Mouse (Mus musculus) gastrocnemius, postnatal 36 days (tissue): ENCODE measurements around the gene Klra8. TPM values are rescaled to one million over a fixed set of nuclear protein-coding genes. Genes with fewer than 3 reads are reported as not detected.
"Not testable (repeated sequence)": the region's sequence is repeated elsewhere in the genome, so short reads cannot be mapped to it uniquely, and the experiment has no call there.

Experiments used
- DNase-seq, 2 experiments: peaks; one replicate each; pipeline ENCODE4 v3.0.0; 2022
- intact Hi-C: fragments of 180-260 bp; cut with DNase I; formaldehyde crosslinking; loops from one replicate; pipeline ENCODE4 v1.15.1; 2025
- long read RNA-seq, 2 experiments: library from polyadenylated mRNA; stranded (forward); transcript quantifications; one replicate each; pipeline ENCODE4 v2.0.0; 2021
- total RNA-seq, 2 experiments: library from RNA; stranded (reverse); gene quantifications; 2 replicates each; pipeline ENCODE4 v1.2.3; 2021

Gene Klra8
- not detected for total RNA-seq
- long read RNA-seq, experiment 1: 0 reads
- long read RNA-seq, experiment 2: 0 reads

- intact Hi-C loops, DNase-seq: not testable (repeated sequence)
Observed at GRCm38 (mm10) chr6:130129798-130130197, at the start of gene Klra8. Gene Klra8, minus strand, starts transcription at chr6:130129898.

GRCm38 (mm10) chr6:130110485-130110884 is 19.2 kb downstream of the Klra8 start:
- no peak for DNase-seq
- intact Hi-C loops: no loop called here

GRCm38 (mm10) chr6:130102743-130103142 is 27.0 kb downstream of the Klra8 start:
- intact Hi-C loops, DNase-seq: not testable (repeated sequence)

- intact Hi-C loops: no loop called here
- no peak for DNase-seq
Observed at GRCm38 (mm10) chr6:130092336-130092948, 37.3 kb downstream of the Klra8 start.

- intact Hi-C loops: loop anchor here (5.0 kb wide), 1 partner anchor 240 kb away; no protein-coding TSS in a partner anchor
- DNase-seq: not testable (repeated sequence)
Observed at GRCm38 (mm10) chr6:130067171-130067570, 62.5 kb downstream of the Klra8 start, which contains the start of gene Klra4. Gene Klra4, minus strand, starts transcription at chr6:130067271.

Other genes with a start within 250 kb of the Klra8 start
- not detected for gene Klra5, start 212.2 kb downstream of the Klra8 start, total RNA-seq
- gene Klra6, start 102.9 kb downstream of the Klra8 start, total RNA-seq: not detected
- not detected for gene Klra4, start 62.6 kb downstream of the Klra8 start, total RNA-seq
- gene Klra9, start 63.2 kb upstream of the Klra8 start, total RNA-seq: under 1 TPM in 1 of 2 experiments, not detected in 1; 0.54 TPM
- not detected for gene Klra7, start 103.4 kb upstream of the Klra8 start, total RNA-seq
- gene Klra10, start 152.0 kb upstream of the Klra8 start, total RNA-seq: not detected
- gene Klra3, start 207.7 kb upstream of the Klra8 start, total RNA-seq: not detected